Mouse (Mus musculus): ENCODE data around the gene Tefm.

DNA sequence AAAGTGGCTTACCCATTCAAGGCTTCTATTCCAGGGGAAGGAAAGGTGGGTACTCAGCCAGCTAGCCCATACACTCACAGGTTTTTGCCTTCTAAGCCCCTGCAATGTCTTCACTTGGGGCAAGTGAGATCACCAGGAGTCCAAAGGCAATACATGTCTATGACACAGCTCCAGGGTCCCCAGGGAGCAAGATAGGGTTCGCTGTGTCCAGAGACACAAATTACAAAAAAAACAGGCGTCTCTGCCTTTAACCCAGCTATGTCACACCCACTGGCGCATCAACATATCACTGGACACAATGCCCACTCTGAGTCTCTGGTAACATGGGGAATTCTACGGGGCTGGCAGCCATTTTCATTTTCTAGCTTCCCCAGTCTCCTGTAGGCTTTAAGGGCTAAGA, 14.0 kb upstream of the Tefm start:
- no peak for TF ChIP-seq CTCF (IDR thresholded peaks at IDR 0.05; ENCODE audit: low read depth, low read length)
- TF ChIP-seq EP300 (IDR thresholded peaks at IDR 0.05; ENCODE audit: insufficient read depth, low read depth, low read length): no peak

All from ES-Bruce4 (cell line).